Mouse (Mus musculus): ENCODE data around the gene Abcg2. TPM values are rescaled to one million over a fixed set of nuclear protein-coding genes. Genes with fewer than 3 reads are reported as not detected.
"Not testable (repeated sequence)": the region's sequence is repeated elsewhere in the genome, so short reads cannot be mapped to it uniquely, and the experiment has no call there.

Gene Abcg2
- 40.6 and 41.5 TPM in 2 replicates for polyA plus RNA-seq (2015; fragmentation: Nextera tagmentation; extraction: Ambion mirVana)

DNA sequence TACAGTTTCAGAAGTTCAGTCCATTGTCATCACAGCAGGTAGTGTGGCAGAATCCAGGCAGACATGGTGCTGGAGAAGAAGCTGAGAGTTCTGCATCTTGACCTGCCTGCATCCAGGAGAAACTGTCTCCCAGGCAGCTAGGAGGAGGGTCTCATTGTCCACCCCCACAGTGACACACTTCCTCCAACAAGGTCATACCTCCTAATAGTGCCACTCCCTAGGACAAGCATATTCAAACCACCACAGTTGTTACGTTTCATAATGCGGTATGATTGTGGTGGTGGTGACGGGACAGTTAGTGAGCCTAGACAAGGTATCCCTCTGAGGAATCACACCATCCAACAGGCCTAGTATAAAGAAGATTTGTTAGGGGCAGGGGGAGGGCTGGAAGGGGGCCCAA is at the start of gene Abcg2:
Gene Abcg2, plus strand, starts transcription at position 301 of the 400 bp plus-strand sequence.
- not testable (repeated sequence) for H3K4me2 ChIP-seq; ATAC-seq (ENCODE audit: low FRiP score); H3K4me3 ChIP-seq; H3K9me3 ChIP-seq; H3K27me3 ChIP-seq; H3K27ac ChIP-seq; H3K9ac ChIP-seq; H3K36me3 ChIP-seq; H3K4me1 ChIP-seq (replicated peaks)
- 91% methylated on average over 3 of the region's 3 CpGs for WGBS

- H3K4me3 ChIP-seq; H3K36me3 ChIP-seq; ATAC-seq (ENCODE audit: low FRiP score); H3K9me3 ChIP-seq; H3K27ac ChIP-seq; H3K4me2 ChIP-seq; H3K4me1 ChIP-seq (replicated peaks); H3K9ac ChIP-seq; H3K27me3 ChIP-seq: not testable (repeated sequence)
- WGBS = 84% methylated on average over 4 of the region's 4 CpGs
Measured at GRCm38 (mm10) chr6:58540263-58540662, 44.1 kb upstream of the Abcg2 start.

DNA sequence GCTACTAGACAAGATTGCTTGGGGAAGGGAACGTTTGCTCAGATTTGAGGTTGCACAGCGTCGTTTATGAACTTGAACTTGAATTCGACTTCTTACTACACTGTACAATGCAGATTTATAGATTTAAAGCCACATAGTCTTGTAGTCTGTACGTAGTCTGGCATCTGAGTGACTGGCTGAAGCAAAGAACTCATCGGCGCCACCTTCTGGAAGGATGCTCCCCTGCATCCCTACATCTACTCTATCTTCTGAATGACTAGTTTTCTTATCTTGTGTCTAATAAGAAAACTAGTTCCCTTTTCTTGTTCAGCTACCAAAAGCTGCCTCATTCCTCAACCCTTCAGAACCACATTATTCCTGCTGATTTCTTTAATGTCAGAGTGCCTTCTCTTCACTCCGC is 41.5 kb upstream of the Abcg2 start:
- H3K27me3 ChIP-seq; H3K4me2 ChIP-seq; H3K4me3 ChIP-seq; H3K36me3 ChIP-seq; ATAC-seq (ENCODE audit: low FRiP score); H3K9ac ChIP-seq; H3K4me1 ChIP-seq (replicated peaks); H3K9me3 ChIP-seq; H3K27ac ChIP-seq: not testable (repeated sequence)
- WGBS = 59% methylated on average over 8 of the region's 8 CpGs

- H3K36me3 ChIP-seq = not testable (repeated sequence)
Measured at GRCm38 (mm10) chr6:58544971-58545370, 39.4 kb upstream of the Abcg2 start.

GRCm38 (mm10) chr6:58546050-58546449 is 38.3 kb upstream of the Abcg2 start:
- ATAC-seq (ENCODE audit: low FRiP score); H3K4me2 ChIP-seq; H3K9ac ChIP-seq; H3K36me3 ChIP-seq; H3K4me1 ChIP-seq (replicated peaks); H3K27me3 ChIP-seq; H3K27ac ChIP-seq; H3K9me3 ChIP-seq; H3K4me3 ChIP-seq: not testable (repeated sequence)
- WGBS = 73% methylated on average over 5 of the region's 5 CpGs

More at GRCm38 (mm10) chr6:58544971-58545370, 39.4 kb upstream of the Abcg2 start:
- not testable (repeated sequence) for ATAC-seq (ENCODE audit: low FRiP score); H3K9ac ChIP-seq; H3K9me3 ChIP-seq; H3K27ac ChIP-seq; H3K27me3 ChIP-seq; H3K4me3 ChIP-seq; H3K4me2 ChIP-seq; H3K4me1 ChIP-seq (replicated peaks)
- WGBS = 38% methylated on average over 2 of the region's 2 CpGs

DNA sequence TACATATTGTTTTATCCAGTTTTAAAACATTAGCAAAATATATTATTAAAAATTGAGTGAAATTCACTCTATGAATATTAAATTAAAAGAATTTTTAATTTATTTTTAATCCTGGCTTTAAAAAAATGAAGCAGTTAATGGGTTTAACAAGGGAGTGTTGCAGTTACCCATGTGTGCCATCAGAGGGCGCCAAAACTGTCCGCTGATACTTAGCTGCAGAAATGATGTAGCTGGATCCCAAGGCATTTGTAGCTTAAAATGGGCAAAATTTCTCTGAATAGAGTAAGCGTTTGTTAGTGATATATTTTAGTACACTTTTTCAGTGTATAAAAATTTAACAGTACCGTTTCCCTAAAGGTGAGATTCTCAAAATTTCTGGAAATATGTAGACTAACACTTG is 37.5 kb upstream of the Abcg2 start:
- ATAC-seq (ENCODE audit: low FRiP score) = no peak
- Histone ChIP-seq H3K36me3 (no peaks in the 10 kb centered on the region), H3K4me1 (replicated peaks) (no peaks in the 10 kb centered on the region), H3K9ac (no peak overlapping the region), H3K27ac (no peak overlapping the region), H3K9me3 (no peaks in the 10 kb centered on the region), H3K27me3 (no peaks in the 10 kb centered on the region), H3K4me3 (no peak overlapping the region), H3K4me2 (no peak overlapping the region)
- whole genome bisulfite sequencing = 8% methylated on average over 4 of the region's 4 CpGs

GRCm38 (mm10) chr6:58553812-58554211 is 30.5 kb upstream of the Abcg2 start:
- H3K9me3 ChIP-seq = not testable (repeated sequence)

DNA sequence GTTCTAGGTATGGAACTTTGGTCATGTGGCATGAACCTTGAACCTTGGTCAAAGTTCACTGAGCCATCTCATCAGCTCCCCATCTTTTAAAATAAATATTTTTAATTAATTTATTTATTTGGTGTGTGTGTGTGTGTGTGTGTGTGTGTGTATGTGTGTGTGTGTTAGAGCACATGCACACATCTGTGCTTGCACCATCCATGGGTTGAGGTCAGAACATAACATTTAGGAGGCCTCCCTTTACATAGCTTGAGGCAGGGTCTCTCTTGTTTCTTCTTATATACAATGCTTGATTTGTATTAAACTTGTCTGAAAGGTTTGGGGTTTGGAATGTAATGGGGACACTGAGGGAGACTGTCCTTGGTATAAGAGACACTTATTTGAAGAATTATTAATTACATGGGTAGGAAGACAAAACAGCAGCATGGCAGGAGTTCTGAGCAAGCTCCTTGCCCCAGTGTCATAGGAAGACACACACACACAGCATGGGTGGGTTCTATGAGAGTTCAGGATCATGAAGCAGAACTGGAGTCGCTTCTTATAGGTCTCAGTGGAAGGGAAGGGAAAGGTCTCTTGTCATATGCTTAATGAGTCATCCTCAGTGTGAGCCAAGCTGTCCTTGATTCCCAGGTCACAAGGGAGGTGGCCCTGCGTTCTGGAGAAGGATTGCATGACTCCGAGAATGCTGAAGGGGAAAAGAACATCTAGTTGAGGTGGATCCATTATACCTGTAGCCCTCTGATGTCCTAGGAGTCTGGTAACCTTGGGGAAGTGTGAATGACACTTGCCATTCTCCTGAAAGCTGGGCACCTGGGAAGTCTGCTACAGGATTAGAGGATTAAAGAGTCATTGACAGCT is 9.9 kb downstream of the Abcg2 start:
- not testable (repeated sequence) for H3K9me3 ChIP-seq, H3K4me3 ChIP-seq, H3K27me3 ChIP-seq, H3K36me3 ChIP-seq, H3K27ac ChIP-seq, H3K9ac ChIP-seq, H3K4me2 ChIP-seq
- 43% methylated on average over 3 of the region's 3 CpGs for WGBS
- peaks cover 17% of the 10 kb centered on the region for H3K4me1 ChIP-seq (replicated peaks)
- ATAC-seq (ENCODE audit: low FRiP score) = peak; percentile 44; the same call in 1 of the 2 replicates

More at GRCm38 (mm10) chr6:58553812-58554211, 30.5 kb upstream of the Abcg2 start:
- not testable (repeated sequence) for H3K27ac ChIP-seq; H3K4me1 ChIP-seq (replicated peaks); H3K4me3 ChIP-seq; ATAC-seq (ENCODE audit: low FRiP score); H3K36me3 ChIP-seq; H3K9ac ChIP-seq; H3K4me2 ChIP-seq; H3K27me3 ChIP-seq

GRCm38 (mm10) chr6:58595639-58596293 is 11.4 kb downstream of the Abcg2 start:
- Histone ChIP-seq H3K4me3 (peak overlapping the region; percentile 39), H3K4me2 (peak overlapping the region; percentile 47), H3K27ac (peak overlapping the region; percentile 20), H3K4me1 (replicated peaks) (peaks cover 22% of the 10 kb centered on the region), H3K9ac (peak overlapping the region; percentile 53)
- not testable (repeated sequence) for H3K36me3 ChIP-seq, H3K9me3 ChIP-seq, H3K27me3 ChIP-seq
- ATAC-seq (ENCODE audit: low FRiP score) = peak; percentile 85
- WGBS = 5% methylated on average over 9 of the region's 9 CpGs

- peaks cover 4% of the 10 kb centered on the region; the same call in 1 of the 2 replicates for H3K9me3 ChIP-seq
- 16% methylated on average over 16 of the region's 16 CpGs for WGBS
- no peaks in the 10 kb centered on the region for H3K27me3 ChIP-seq
- peak overlapping the region; percentile 20 for H3K27ac ChIP-seq
- peak overlapping the region; percentile 53 for H3K9ac ChIP-seq
- peak overlapping the region; percentile 39 for H3K4me3 ChIP-seq
- peak; percentile 87 for ATAC-seq (ENCODE audit: low FRiP score)
- H3K4me1 ChIP-seq (replicated peaks) = peaks cover 22% of the 10 kb centered on the region
- peak overlapping the region; percentile 47 for H3K4me2 ChIP-seq
- no peaks in the 10 kb centered on the region for H3K36me3 ChIP-seq
Measured at GRCm38 (mm10) chr6:58596294-58596653, 12.0 kb downstream of the Abcg2 start.

DNA sequence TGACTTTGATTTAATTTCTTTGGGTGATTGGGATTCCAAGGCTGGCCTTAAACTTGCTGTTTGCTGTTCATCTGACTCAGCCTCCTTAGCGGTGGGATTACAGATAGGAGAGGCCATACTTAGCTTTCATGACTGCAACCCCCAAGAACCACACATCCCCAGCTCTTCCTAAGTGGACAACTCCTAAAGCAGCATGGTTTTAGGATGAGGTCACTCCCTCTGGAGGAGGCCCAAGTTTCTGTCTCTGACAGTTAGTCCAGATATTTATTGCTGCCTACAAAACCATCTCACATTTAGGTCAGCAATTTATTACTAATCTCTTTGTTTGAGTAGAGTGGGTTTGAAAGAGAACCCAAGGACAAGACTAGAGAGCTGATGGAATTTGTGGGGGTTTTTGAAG is 17.8 kb downstream of the Abcg2 start:
- 83% methylated on average over 1 of the region's 1 CpGs for WGBS
- not testable (repeated sequence) for H3K4me2 ChIP-seq

DNA sequence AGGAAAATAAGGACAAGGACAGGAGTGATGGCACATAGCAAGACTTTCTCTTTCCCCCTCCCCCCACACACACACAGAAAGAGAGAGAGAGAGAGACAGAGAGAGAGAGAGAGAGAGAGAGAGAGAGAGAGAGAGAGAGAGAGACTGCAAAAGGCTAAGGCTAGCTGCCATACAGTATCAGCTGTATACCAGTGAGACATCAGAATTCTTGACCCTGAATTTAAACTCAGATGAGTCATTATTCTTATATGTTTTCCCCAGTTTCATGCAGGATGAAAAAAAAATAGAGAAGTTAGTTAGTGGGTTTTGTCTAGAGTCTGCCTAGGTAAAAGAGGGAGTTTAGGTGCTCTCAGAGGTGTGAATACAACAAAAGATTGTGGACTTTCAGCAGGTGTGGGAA is 18.7 kb downstream of the Abcg2 start:
- H3K4me1 ChIP-seq (replicated peaks) = peaks cover 13% of the 10 kb centered on the region
- not testable (repeated sequence) for H3K4me2 ChIP-seq; H3K36me3 ChIP-seq; H3K27ac ChIP-seq; ATAC-seq (ENCODE audit: low FRiP score); H3K9me3 ChIP-seq; H3K27me3 ChIP-seq; H3K9ac ChIP-seq; H3K4me3 ChIP-seq

More for the DNA sequence above, 17.8 kb downstream of the Abcg2 start:
- ATAC-seq (ENCODE audit: low FRiP score); H3K4me3 ChIP-seq; H3K36me3 ChIP-seq; H3K27ac ChIP-seq; H3K9me3 ChIP-seq; H3K27me3 ChIP-seq; H3K9ac ChIP-seq: not testable (repeated sequence)
- H3K4me1 ChIP-seq (replicated peaks) = peaks cover 19% of the 10 kb centered on the region

All from hindbrain, embryonic 13.5 days (tissue).